Mouse (Mus musculus) spleen, adult 2 months (tissue): Measurements from ENCODE around the gene Tmem266. TPM values are rescaled to one million over a fixed set of nuclear protein-coding genes. Genes with fewer than 3 reads are reported as not detected.
A peak's percentile ranks its signal among the peaks of the same experiment; 100 is the strongest.

Source experiments
- DNase-seq, 2 experiments: peaks; one replicate each; pipeline versions ENCODE4 v3.0.0 to v3.0.0-alpha.2; 2012 to 2021; ENCODE audit warnings: low spot score in 2 of 2, low read depth in 1 of 2
- H3K27ac ChIP-seq: fragments of 200-500 bp; 2 replicates; pipeline ENCODE4 v1.5.1; 2012; ENCODE audit warnings: low read length, inconsistent platforms; ENCODE audit not compliant: insufficient read depth
- H3K27me3 ChIP-seq: fragments of 200-500 bp; 2 replicates; pipeline ENCODE4 v1.6.1; 2012; ENCODE audit warnings: mild to moderate bottlenecking, moderate library complexity, low read length, inconsistent platforms; ENCODE audit not compliant: control insufficient read depth, insufficient read depth
- H3K36me3 ChIP-seq: fragments of 200-500 bp; 2 replicates; pipeline ENCODE4 v1.6.1; 2012; ENCODE audit warnings: mild to moderate bottlenecking, low read length, inconsistent platforms; ENCODE audit not compliant: control insufficient read depth, insufficient read depth
- H3K4me1 ChIP-seq: fragments of 200-500 bp; 2 replicates; pipeline ENCODE4 v1.6.1; 2011; ENCODE audit warnings: inconsistent platforms; ENCODE audit not compliant: control insufficient read depth, insufficient read depth, insufficient read length
- H3K4me3 ChIP-seq: fragments of 200-500 bp; 2 replicates; pipeline ENCODE4 v1.5.1; 2011; ENCODE audit warnings: mild to moderate bottlenecking, inconsistent platforms; ENCODE audit not compliant: insufficient read depth, insufficient read length; ENCODE audit errors: extremely low read depth
- CTCF ChIP-seq: fragments of 200-500 bp; IDR thresholded peaks from 2 replicates; pipeline ENCODE4 v1.5.1; 2011; ENCODE audit warnings: mild to moderate bottlenecking, inconsistent platforms; ENCODE audit not compliant: insufficient read depth, insufficient read length, insufficient replicate concordance; ENCODE audit errors: extremely low read depth
- POLR2A ChIP-seq: fragments of 200-500 bp; IDR thresholded peaks from 2 replicates; pipeline ENCODE4 v1.6.1; 2011; ENCODE audit warnings: low read depth, low read length, inconsistent platforms
- WGBS: fragments of 180-500 bp; shearing (Covaris S2); methylation state at CpG from one replicate; pipeline ENCODE4 v1.1.7; 2018; 5-methylcytosine and 5-hydroxymethylcytosine counted together
- polyA plus RNA-seq: library from polyadenylated mRNA; depleted of rRNA; stranded (reverse); fragments of >200 nt; gene quantifications from 2 replicates; pipeline ENCODE4 v1.2.3, GENCODE M21; 2012

Gene Tmem266
- polyA plus RNA-seq, 1 experiment: 0.19 TPM

- Histone ChIP-seq H3K36me3 (no peaks in the 10 kb centered on the region), H3K4me3 (no peak overlapping the region), H3K27ac (no peak overlapping the region), H3K4me1 (no peaks in the 10 kb centered on the region), H3K27me3 (no peaks in the 10 kb centered on the region)
- DNase-seq: no peak
- 37% methylated on average over 2 of the region's 2 CpGs for WGBS
- TF ChIP-seq POLR2A (no peak), CTCF (no peak)
Measured at GRCm38 (mm10) chr9:55296221-55296620, 30.5 kb upstream of the Tmem266 start.

GRCm38 (mm10) chr9:55307066-55307465 is 19.6 kb upstream of the Tmem266 start:
- no peak for DNase-seq
- Histone ChIP-seq H3K27ac (no peak overlapping the region), H3K27me3 (no peaks in the 10 kb centered on the region), H3K4me1 (no peaks in the 10 kb centered on the region), H3K4me3 (no peak overlapping the region), H3K36me3 (no peaks in the 10 kb centered on the region)
- no peak for TF ChIP-seq CTCF
- no peak for TF ChIP-seq POLR2A
- 29% methylated on average over 2 of the region's 2 CpGs for WGBS

GRCm38 (mm10) chr9:55307557-55307956 is 19.2 kb upstream of the Tmem266 start:
- no peak for DNase-seq
- TF ChIP-seq POLR2A: no peak
- Histone ChIP-seq H3K27me3 (no peaks in the 10 kb centered on the region), H3K36me3 (no peaks in the 10 kb centered on the region), H3K4me3 (no peak overlapping the region), H3K27ac (no peak overlapping the region), H3K4me1 (no peaks in the 10 kb centered on the region)
- 20% methylated on average over 5 of the region's 5 CpGs for WGBS

- H3K27me3 ChIP-seq: no peaks in the 10 kb centered on the region
- 52% methylated on average over 5 of the region's 5 CpGs for WGBS
- TF ChIP-seq CTCF (no peak), POLR2A (no peak)
- no peaks in the 10 kb centered on the region for H3K36me3 ChIP-seq
- no peak overlapping the region for H3K4me3 ChIP-seq
- H3K27ac ChIP-seq: no peak overlapping the region
- H3K4me1 ChIP-seq: no peaks in the 10 kb centered on the region
- DNase-seq: no peak
Measured at GRCm38 (mm10) chr9:55308455-55308854, 18.3 kb upstream of the Tmem266 start.

GRCm38 (mm10) chr9:55311560-55311959 is 15.2 kb upstream of the Tmem266 start:
- WGBS: 10% methylated on average over 5 of the region's 5 CpGs
- no peak overlapping the region for H3K4me3 ChIP-seq
- H3K27me3 ChIP-seq: no peaks in the 10 kb centered on the region
- peak; percentile 29 to 41 for DNase-seq
- H3K27ac ChIP-seq: no peak overlapping the region
- no peaks in the 10 kb centered on the region for H3K4me1 ChIP-seq
- TF ChIP-seq POLR2A (no peak), CTCF (peak; percentile 67; the same call in 1 of the 2 replicates)
- no peaks in the 10 kb centered on the region for H3K36me3 ChIP-seq

- Histone ChIP-seq H3K4me3 (no peak overlapping the region), H3K27ac (no peak overlapping the region), H3K27me3 (no peaks in the 10 kb centered on the region), H3K36me3 (no peaks in the 10 kb centered on the region), H3K4me1 (no peaks in the 10 kb centered on the region)
- 65% methylated on average over 12 of the region's 12 CpGs for WGBS
- no peak for TF ChIP-seq POLR2A
- no peak for TF ChIP-seq CTCF
- DNase-seq: no peak
Measured at GRCm38 (mm10) chr9:55313619-55314261, 13.0 kb upstream of the Tmem266 start.

- WGBS: 78% methylated on average over 1 of the region's 1 CpGs
- H3K4me3 ChIP-seq: no peak overlapping the region
Measured at GRCm38 (mm10) chr9:55322641-55323040, 4.1 kb upstream of the Tmem266 start.

More at GRCm38 (mm10) chr9:55322641-55323040, 4.1 kb upstream of the Tmem266 start:
- Histone ChIP-seq H3K4me1 (peaks cover 4% of the 10 kb centered on the region; the same call in 1 of the 2 replicates), H3K27ac (no peak overlapping the region), H3K36me3 (no peaks in the 10 kb centered on the region), H3K27me3 (peaks cover 9% of the 10 kb centered on the region)
- TF ChIP-seq CTCF (no peak), POLR2A (no peak)
- DNase-seq: no peak
